Comparison of ENCODE assay signal across 27 mouse cellular contexts in the genomic region with DNA sequence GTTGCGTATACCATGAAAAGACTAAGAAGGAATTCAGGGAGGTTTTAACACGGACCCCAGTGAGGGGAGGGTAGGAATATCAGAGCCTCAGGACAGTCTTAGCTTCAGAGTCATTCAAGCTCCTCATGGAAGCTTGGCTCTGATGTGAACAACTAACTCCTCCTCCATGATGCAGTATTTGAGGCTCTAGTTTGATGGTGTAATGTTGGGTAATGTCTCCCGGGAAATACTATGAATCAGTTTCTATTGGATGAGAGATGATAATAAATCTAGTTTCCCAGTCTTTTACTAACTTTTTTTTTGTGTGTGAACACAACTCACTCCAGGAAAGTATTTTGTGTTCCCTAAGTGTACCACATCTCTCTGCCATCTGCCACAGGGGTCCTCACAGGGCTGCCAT.
"Had no signal": no experiment of that assay in that cellular context is flagged by ENCODE, and none has a peak within 500 bp of the region (broad histone marks: within the 10 kb centered on the region; RNA-seq: fewer than 3 reads in every experiment).

No protein-coding gene starts in this region.

- H3K4me2 ChIP-seq: heart, embryonic 11.5 days; heart, embryonic 13.5 days; heart, embryonic 15.5 days; hindbrain, embryonic 13.5 days; hindbrain, embryonic 15.5 days; limb, embryonic 12.5 days; liver, embryonic 11.5 days; liver, embryonic 13.5 days; liver, embryonic 15.5 days had no signal

- H3K27me3 ChIP-seq: heart, embryonic 13.5 days; heart, embryonic 15.5 days; hindbrain, embryonic 13.5 days; hindbrain, embryonic 15.5 days; limb, embryonic 12.5 days; liver, embryonic 13.5 days; liver, embryonic 15.5 days had no signal

- H3K9me3 ChIP-seq: heart, embryonic 13.5 days; heart, embryonic 15.5 days; hindbrain, embryonic 10.5 days; hindbrain, embryonic 13.5 days; hindbrain, embryonic 15.5 days; limb, embryonic 10.5 days; limb, embryonic 12.5 days; liver, embryonic 13.5 days; liver, embryonic 15.5 days had no signal

- H3K4me1 ChIP-seq: heart, embryonic 13.5 days; heart, embryonic 15.5 days; hindbrain, embryonic 10.5 days; hindbrain, embryonic 13.5 days; hindbrain, embryonic 15.5 days; limb, embryonic 12.5 days; liver, embryonic 13.5 days; liver, embryonic 15.5 days had no signal

- H3K36me3 ChIP-seq: heart, embryonic 13.5 days; heart, embryonic 15.5 days; hindbrain, embryonic 10.5 days; hindbrain, embryonic 13.5 days; hindbrain, embryonic 15.5 days; limb, embryonic 10.5 days; limb, embryonic 12.5 days; liver, embryonic 13.5 days; liver, embryonic 15.5 days had no signal

- H3K9ac ChIP-seq: heart, embryonic 13.5 days; heart, embryonic 15.5 days; hindbrain, embryonic 13.5 days; hindbrain, embryonic 15.5 days; limb, embryonic 12.5 days; liver, embryonic 13.5 days; liver, embryonic 15.5 days had no signal

- DNase-seq: gastrocnemius, postnatal 14 days; gastrocnemius, postnatal 36 days; heart, adult 11 months; heart, adult 2 months; heart, postnatal 14 days; heart, postnatal 4 days; kidney, adult 18-20 months; kidney, adult 8-10 months; kidney, postnatal 10 days; kidney, postnatal 25 days; kidney, postnatal 4 days; liver; liver, embryonic 13.5 days had no signal

- H3K27ac ChIP-seq: heart, adult 2 months; heart, embryonic 13.5 days; heart, embryonic 15.5 days; hindbrain, embryonic 10.5 days; hindbrain, embryonic 13.5 days; hindbrain, embryonic 15.5 days; hindbrain, postnatal 0 days; layer of hippocampus, adult 2 months; left cerebral cortex, adult 2 months; limb, embryonic 10.5 days; limb, embryonic 12.5 days; liver, embryonic 13.5 days; liver, embryonic 15.5 days had no signal

- ATAC-seq: hindbrain, postnatal 0 days; intestine, embryonic 16.5 days had no signal

- H3K4me3 ChIP-seq: heart, adult 2 months; heart, embryonic 13.5 days; heart, embryonic 15.5 days; hindbrain, embryonic 10.5 days; hindbrain, embryonic 13.5 days; hindbrain, embryonic 15.5 days; layer of hippocampus, adult 2 months; left cerebral cortex, adult 2 months; limb, embryonic 10.5 days; limb, embryonic 12.5 days; liver, embryonic 13.5 days; liver, embryonic 15.5 days had no signal
